Mouse (Mus musculus) liver, embryonic 15.5 days (tissue): ENCODE results near the gene Gm20388. TPM values are rescaled to one million over a fixed set of nuclear protein-coding genes. Genes with fewer than 3 reads are reported as not detected.

ENCODE experiments used
- ATAC-seq: fragments of 200-750 bp; cut with Nextera tagmentation; 2 replicates; pipeline ENCODE4 v1.8.0; 2017; ENCODE audit warnings: moderate number of reproducible peaks, mild to moderate bottlenecking, moderate library complexity; ENCODE audit not compliant: insufficient read depth
- H3K27ac ChIP-seq: fragments of 300-500 bp; sonication (generic); replicated peaks from 2 replicates; pipeline ENCODE4 v1.5.1; 2015; ENCODE audit warnings: mild to moderate bottlenecking, inconsistent platforms
- H3K27me3 ChIP-seq: fragments of 300-500 bp; sonication (generic); 2 replicates; pipeline ENCODE4 v1.6.1; 2015; ENCODE audit warnings: mild to moderate bottlenecking, inconsistent platforms
- H3K36me3 ChIP-seq: fragments of 300-500 bp; sonication (generic); replicated peaks from 2 replicates; pipeline ENCODE4 v1.6.1; 2015; ENCODE audit warnings: moderate library complexity, mild to moderate bottlenecking, inconsistent platforms
- H3K4me1 ChIP-seq: fragments of 300-500 bp; sonication (generic); replicated peaks from 2 replicates; pipeline ENCODE4 v1.6.1; 2015; ENCODE audit warnings: inconsistent platforms
- H3K4me2 ChIP-seq: fragments of 300-500 bp; sonication (generic); 2 replicates; pipeline ENCODE4 v1.6.1; 2015; ENCODE audit warnings: moderate library complexity, mild to moderate bottlenecking, inconsistent platforms
- H3K4me3 ChIP-seq: fragments of 300-500 bp; sonication (generic); replicated peaks from 2 replicates; pipeline ENCODE4 v1.5.1; 2015; ENCODE audit warnings: mild to moderate bottlenecking, inconsistent platforms
- H3K9ac ChIP-seq: fragments of 300-500 bp; sonication (generic); 2 replicates; pipeline ENCODE4 v1.6.1; 2015; ENCODE audit warnings: moderate library complexity, mild to moderate bottlenecking, inconsistent platforms
- H3K9me3 ChIP-seq: fragments of 300-500 bp; sonication (generic); replicated peaks from 2 replicates; pipeline ENCODE4 v1.6.1; 2016; ENCODE audit warnings: inconsistent platforms
- WGBS: fragments of 180-500 bp; shearing (Covaris S2); methylation state at CpG from one replicate; pipeline ENCODE4 v1.1.7; 2015; ENCODE audit warnings: mixed read lengths; ENCODE audit not compliant: insufficient replicate concordance; 5-methylcytosine and 5-hydroxymethylcytosine counted together
- polyA plus RNA-seq: library from polyadenylated mRNA; unstranded; fragments of >200 nt; fragmentation: Nextera tagmentation; extraction: Ambion mirVana; gene quantifications from 2 replicates; pipeline ENCODE4 v1.2.1, GENCODE M21; 2015

Gm20388 gene
- polyA plus RNA-seq, 1 experiment from 2014 or later, result not detected

DNA sequence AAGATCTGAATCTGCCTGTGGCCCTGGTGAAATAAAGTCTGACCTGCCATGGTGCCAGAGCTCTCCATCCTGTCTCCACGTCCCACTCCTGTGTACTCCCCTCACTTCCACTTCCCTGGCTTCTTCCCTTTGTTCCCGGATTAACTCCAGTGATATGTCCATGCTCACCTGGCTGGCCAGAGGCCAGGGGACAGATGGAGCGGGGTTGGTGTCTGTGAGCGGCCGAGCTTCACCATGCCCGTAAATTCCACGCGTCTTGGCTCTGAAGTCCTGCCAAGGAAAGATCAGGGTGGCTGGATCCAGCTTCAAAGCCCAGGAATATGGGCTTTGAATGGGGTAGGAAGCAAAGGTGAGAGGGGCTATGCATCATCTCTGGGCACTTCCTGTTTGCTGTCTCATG lies 256.5 kb downstream of the Gm20388 start:
- Histone ChIP-seq H3K27me3 (peaks cover 35% of the 10 kb centered on the region), H3K4me3 (no peak overlapping the region), H3K4me1 (0 out of 2 replicates have a peak, but pooled peaks cover 2% of the 10 kb centered on the region), H3K36me3 (no peaks in the 10 kb centered on the region), H3K27ac (no peak overlapping the region), H3K9ac (no peak overlapping the region), H3K4me2 (no peak overlapping the region), H3K9me3 (no peaks in the 10 kb centered on the region)
- 59% methylated on average over 8 of the region's 8 CpGs for WGBS
- no peak for ATAC-seq

DNA sequence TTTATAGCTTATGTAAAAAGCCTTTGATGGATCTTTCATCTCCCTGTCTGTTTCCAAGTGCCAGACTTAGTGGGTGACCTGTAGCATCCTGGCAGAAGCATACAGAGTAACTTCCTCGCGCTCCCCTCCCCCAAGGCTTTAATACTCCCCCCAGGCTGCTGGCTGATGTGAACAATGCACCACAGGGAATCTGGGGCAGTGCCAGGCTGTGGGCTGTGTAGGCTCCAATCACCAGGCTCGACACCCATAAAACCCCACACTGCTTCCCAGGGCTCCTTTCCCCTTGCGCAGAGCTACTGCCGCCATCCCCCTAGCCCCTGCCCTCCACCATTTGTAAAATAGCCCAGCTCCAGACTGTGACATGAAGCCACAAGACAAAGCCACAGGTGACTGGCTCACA lies 257.2 kb downstream of the Gm20388 start:
- H3K27me3 ChIP-seq, result peaks cover 39% of the 10 kb centered on the region
- ATAC-seq, result no peak

DNA sequence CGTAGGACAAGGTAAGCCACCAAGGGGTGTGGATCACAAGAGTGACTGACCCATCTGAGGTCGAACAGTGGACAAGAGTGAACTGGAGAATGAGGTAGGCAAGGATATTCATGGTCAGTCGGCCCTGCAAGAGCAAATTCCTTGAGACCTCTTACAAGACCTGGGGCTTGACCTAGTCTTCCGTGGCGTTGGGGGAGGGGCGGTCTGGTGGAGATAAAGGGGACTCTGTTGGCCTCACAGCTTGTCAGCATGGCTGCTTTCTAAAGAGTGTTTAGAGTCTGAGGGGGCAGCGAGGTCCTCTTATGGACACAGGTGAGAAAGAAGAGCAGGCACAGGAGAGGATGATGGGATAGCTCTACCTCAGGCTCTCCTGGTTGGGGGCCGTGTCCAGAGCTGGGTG lies 258.5 kb downstream of the Gm20388 start:
- Histone ChIP-seq H3K4me1 (no peaks in the 10 kb centered on the region), H3K4me2 (no peak overlapping the region), H3K4me3 (no peak overlapping the region), H3K27me3 (peaks cover 45% of the 10 kb centered on the region), H3K9me3 (no peaks in the 10 kb centered on the region), H3K27ac (no peak overlapping the region), H3K9ac (no peak overlapping the region), H3K36me3 (no peaks in the 10 kb centered on the region)
- no peak for ATAC-seq
- WGBS, result 43% methylated on average over 8 of the region's 8 CpGs

More for the DNA sequence above, 257.2 kb downstream of the Gm20388 start:
- Histone ChIP-seq H3K9me3 (no peaks in the 10 kb centered on the region), H3K27ac (no peak overlapping the region), H3K9ac (no peak overlapping the region), H3K4me1 (no peaks in the 10 kb centered on the region), H3K4me2 (no peak overlapping the region), H3K4me3 (no peak overlapping the region), H3K36me3 (no peaks in the 10 kb centered on the region)
- WGBS, result 39% methylated on average over 5 of the region's 5 CpGs

DNA sequence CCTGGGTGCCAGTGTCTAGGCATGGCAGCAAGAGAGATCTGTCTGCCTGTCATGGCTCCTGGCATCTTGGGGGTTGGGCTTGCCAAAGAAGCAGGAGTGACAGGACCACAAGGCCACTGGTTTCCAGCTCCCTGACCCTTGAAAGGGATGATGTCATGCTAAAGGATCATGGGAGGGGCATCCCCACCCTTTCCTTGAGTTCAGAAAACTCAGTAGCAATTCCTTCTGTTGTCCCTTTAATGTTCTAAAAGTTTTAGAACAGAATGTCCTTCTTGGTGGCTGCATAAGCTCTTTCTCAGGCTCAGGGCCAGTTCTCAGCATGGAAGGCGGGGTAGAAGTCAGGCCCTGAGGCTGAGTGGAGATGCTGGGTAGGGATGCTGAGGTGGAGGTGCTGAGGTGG lies 262.6 kb downstream of the Gm20388 start:
- no peak overlapping the region for H3K4me3 ChIP-seq
- peaks cover 66% of the 10 kb centered on the region for H3K27me3 ChIP-seq
- no peak overlapping the region for H3K9ac ChIP-seq
- no peak overlapping the region for H3K27ac ChIP-seq
- no peaks in the 10 kb centered on the region for H3K36me3 ChIP-seq
- H3K9me3 ChIP-seq, result no peaks in the 10 kb centered on the region
- H3K4me2 ChIP-seq, result no peak overlapping the region
- peaks cover 5% of the 10 kb centered on the region; the same call in 1 of the 2 replicates for H3K4me1 ChIP-seq
- 55% methylated on average over 1 of the region's 1 CpGs for whole genome bisulfite sequencing
- no peak for ATAC-seq

DNA sequence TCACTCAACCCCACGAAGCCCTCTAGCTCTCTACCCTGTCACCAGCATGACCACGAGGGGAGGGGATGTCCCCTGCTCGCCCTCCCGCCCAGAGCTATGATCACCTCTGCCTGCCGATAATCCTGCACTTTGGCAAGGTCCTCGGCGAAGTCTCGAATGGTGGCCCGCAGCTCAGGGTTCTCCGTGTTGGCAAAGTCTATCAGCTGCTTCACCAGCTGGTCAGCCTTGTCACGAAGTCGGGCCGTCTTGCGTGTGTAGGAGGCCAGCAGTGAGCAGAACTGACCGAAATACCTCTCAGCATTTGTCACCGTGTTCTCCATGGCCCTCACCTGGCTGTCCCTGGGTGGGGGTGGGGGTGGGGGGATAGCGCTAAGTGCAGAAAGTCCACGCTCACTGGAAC lies 264.0 kb downstream of the Gm20388 start:
- H3K4me1 ChIP-seq, result peaks cover 5% of the 10 kb centered on the region
- H3K27me3 ChIP-seq, result peaks cover 59% of the 10 kb centered on the region
- 34% methylated on average over 18 of the region's 18 CpGs for WGBS
- ATAC-seq, result no peak
- H3K4me2 ChIP-seq, result no peak overlapping the region
- no peak overlapping the region for H3K4me3 ChIP-seq
- H3K36me3 ChIP-seq, result no peaks in the 10 kb centered on the region
- H3K9me3 ChIP-seq, result no peaks in the 10 kb centered on the region
- H3K9ac ChIP-seq, result no peak overlapping the region
- H3K27ac ChIP-seq, result no peak overlapping the region

DNA sequence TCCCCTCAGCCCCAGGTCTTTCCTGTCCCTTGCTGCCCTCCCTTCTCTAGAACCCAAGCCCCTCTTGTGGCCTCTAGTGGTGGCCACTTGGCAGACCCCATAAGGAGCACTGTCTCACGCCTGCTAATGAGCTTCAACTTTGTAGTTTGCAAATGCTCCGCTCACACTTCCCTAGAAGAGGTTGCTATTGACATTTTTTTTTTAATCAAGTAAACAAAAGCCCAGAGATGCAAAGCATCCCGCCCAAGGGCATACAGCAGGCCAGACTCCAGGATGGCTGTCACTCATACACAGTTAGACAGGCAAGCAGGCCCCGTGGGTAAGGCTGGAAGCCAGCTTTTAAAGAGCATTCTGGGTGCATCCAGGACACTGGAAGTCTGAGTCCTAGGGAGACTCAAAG lies 266.0 kb downstream of the Gm20388 start:
- Histone ChIP-seq H3K9me3 (no peaks in the 10 kb centered on the region), H3K27me3 (peaks cover 57% of the 10 kb centered on the region), H3K4me2 (no peak overlapping the region), H3K9ac (no peak overlapping the region), H3K4me1 (peaks cover 5% of the 10 kb centered on the region), H3K36me3 (no peaks in the 10 kb centered on the region), H3K27ac (no peak overlapping the region), H3K4me3 (no peak overlapping the region)
- WGBS, result 29% methylated on average over 4 of the region's 4 CpGs
- ATAC-seq, result no peak

DNA sequence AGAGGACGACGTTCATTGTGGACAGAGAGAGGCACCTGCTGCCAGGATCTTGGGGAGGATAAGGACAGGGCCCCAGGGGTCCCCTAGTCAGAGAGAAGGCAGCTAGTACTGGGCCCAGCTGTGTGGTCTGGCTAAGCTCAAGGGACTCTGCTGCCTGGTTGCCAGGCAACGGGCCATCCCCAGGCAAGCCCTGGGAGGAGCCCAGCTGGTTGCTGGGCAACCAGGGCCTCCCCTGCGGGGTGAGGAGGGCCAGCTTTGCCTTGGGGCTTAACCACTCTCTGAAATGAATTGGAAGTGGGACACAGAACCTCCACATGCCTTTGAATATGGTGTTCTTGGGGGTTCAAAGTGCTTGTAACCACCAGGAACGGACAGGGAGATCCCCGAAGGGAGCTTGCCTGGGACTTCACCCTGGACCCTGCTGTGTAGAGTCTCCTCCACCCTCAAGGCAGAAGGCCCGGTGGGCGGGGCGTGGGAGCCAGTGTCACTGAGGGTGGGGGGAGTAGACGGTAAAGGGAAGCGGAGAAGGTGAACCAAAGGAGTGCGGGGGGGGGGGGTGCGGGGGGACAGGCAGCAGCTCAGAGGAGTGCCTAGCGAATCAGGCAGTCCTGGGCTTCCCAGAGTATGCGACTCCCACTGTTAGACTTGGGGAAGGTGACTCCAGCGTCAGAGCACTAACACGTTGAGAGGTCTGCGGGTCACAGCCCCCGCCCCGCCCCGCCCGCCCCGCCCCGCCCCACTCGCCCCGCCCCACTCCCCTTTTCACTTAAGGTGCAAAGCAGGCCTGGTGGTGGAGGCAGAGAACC lies 266.9 kb downstream of the Gm20388 start, which contains the start of gene Fam92b:
Fam92b (minus strand) TSS at position 149 of the 806 bp plus-strand sequence.
- H3K9ac ChIP-seq, result no peak within 1 kb of the TSS
- H3K4me2 ChIP-seq, result no peak within 1 kb of the TSS
- 1% methylated on average over 25 of the region's 26 CpGs for WGBS
- no peak within 1 kb of the TSS for H3K27ac ChIP-seq
- no peaks in the 10 kb centered on the region for H3K36me3 ChIP-seq
- H3K4me3 ChIP-seq, result no peak within 1 kb of the TSS
- no peak for ATAC-seq
- peaks cover 5% of the 10 kb centered on the region for H3K4me1 ChIP-seq
- peaks cover 56% of the 10 kb centered on the region for H3K27me3 ChIP-seq
- H3K9me3 ChIP-seq, result no peaks in the 10 kb centered on the region

DNA sequence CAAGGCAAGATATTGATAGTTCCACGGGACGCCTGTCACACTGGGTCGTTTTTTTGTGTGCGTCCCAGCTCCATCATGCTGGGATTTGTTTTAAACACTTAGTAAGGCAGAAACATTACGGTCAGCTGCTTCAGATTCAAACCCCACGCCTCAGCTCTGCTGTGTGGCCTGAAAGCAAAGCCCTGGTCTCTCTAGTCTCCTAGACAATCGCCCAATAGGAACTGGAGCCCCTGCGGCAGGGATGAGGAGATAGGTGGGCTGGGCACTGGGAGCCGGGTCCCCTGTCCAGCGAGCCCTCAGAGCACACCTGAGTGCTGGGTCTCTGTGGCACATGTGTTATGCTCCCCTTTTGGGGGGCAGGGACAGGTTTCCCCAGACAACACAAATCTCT lies 267.5 kb downstream of the Gm20388 start:
- no peak overlapping the region for H3K27ac ChIP-seq
- H3K27me3 ChIP-seq, result peaks cover 50% of the 10 kb centered on the region
- H3K36me3 ChIP-seq, result no peaks in the 10 kb centered on the region
- peaks cover 5% of the 10 kb centered on the region for H3K4me1 ChIP-seq
- H3K4me2 ChIP-seq, result no peak overlapping the region
- no peak for ATAC-seq
- no peak overlapping the region for H3K9ac ChIP-seq
- no peak overlapping the region for H3K4me3 ChIP-seq
- H3K9me3 ChIP-seq, result no peaks in the 10 kb centered on the region
- WGBS, result 17% methylated on average over 10 of the region's 10 CpGs

DNA sequence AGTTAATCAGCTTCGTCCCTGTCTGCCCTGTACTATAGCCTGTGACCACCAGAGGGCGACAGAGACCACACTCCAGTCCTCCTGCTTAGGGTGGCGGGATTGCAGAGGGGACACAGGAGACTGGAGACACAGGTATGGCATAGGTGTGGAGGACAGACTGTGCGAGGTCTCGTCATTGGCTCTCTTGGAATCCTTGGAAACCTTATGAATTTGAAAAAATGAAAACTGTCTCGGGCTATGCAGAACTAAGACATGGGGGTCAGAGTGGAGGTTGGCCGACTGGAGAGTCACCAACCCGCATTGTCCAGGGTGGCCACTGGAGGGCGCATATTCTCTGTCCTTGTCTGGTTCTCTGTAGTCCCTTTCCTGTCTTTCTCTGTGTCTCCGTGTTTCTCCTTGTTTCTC lies 268.4 kb downstream of the Gm20388 start:
- WGBS, result under 1% methylated on average over 10 of the region's 10 CpGs
- Histone ChIP-seq H3K4me2 (peak overlapping the region; percentile 54), H3K4me1 (peaks cover 5% of the 10 kb centered on the region), H3K9me3 (no peaks in the 10 kb centered on the region), H3K9ac (no peak overlapping the region), H3K27ac (no peak overlapping the region), H3K27me3 (peaks cover 48% of the 10 kb centered on the region), H3K36me3 (no peaks in the 10 kb centered on the region), H3K4me3 (0 out of 2 replicates have a peak overlapping the region, but pooled peaks have one; percentile 18)
- ATAC-seq, result peak; percentile 57; the same call in 1 of the 2 replicates

DNA sequence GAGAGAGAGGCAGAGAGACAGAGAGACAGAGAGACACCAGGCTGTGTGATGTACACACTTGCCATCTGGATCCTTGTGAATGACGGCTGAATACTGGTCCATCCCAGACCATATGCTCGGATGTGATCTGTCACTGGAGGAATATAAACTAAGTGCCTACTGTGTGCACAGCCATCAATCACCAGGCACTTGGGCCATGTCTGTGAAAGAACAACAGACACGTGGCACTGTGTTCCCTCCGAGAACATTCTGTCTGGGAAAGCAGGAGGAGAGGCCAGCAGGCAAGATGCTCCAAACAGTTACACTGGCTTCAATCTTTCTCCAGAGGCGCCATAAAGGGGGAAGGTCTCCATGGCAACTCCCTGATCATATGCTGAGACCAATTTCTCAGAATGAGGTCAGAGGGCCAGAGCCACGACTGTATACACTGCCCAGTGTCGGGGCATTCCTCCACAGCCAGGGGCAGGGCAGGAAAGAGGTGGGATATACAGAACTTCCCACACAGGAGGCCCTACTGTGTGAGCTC lies 269.9 kb downstream of the Gm20388 start:
- Histone ChIP-seq H3K36me3 (no peaks in the 10 kb centered on the region), H3K9ac (no peak overlapping the region), H3K4me3 (no peak overlapping the region), H3K4me1 (peaks cover 9% of the 10 kb centered on the region), H3K27ac (no peak overlapping the region), H3K9me3 (no peaks in the 10 kb centered on the region), H3K27me3 (peaks cover 33% of the 10 kb centered on the region), H3K4me2 (no peak overlapping the region)
- ATAC-seq, result no peak
- WGBS, result 52% methylated on average over 7 of the region's 7 CpGs

DNA sequence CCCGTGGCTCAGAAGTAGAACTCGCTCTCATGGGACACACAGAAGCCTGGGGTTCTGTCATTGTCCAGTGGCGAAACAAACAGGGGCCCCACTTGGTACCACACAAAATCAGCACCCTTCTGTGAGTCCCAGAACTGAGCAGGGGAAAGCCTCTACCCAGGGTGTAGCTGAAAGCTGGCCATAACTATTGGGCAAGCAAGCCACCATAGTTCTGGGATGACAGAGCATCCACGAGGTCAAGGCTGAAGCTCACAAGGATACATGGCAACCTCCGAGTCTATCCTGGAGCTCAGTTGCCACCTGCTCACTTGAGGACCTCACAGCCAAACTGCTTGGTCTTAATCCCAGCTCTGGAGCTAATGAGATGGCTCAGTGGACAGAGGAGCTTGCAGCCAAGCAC lies 270.6 kb downstream of the Gm20388 start:
- Histone ChIP-seq H3K4me1 (peaks cover 9% of the 10 kb centered on the region), H3K27me3 (peaks cover 26% of the 10 kb centered on the region), H3K9me3 (no peaks in the 10 kb centered on the region), H3K9ac (no peak overlapping the region), H3K4me2 (no peak overlapping the region), H3K4me3 (no peak overlapping the region), H3K27ac (no peak overlapping the region), H3K36me3 (no peaks in the 10 kb centered on the region)
- WGBS, result 55% methylated on average over 5 of the region's 5 CpGs
- ATAC-seq, result no peak
